Mouse (Mus musculus) ovary, adult 18-20 months (tissue): ENCODE measurements around the gene Supt4a.

Experiments used
- DNase-seq: peaks from one replicate; pipeline ENCODE4 v3.0.0; 2022; ENCODE audit warnings: low spot score, mixed read lengths

Gene Supt4a

DNA sequence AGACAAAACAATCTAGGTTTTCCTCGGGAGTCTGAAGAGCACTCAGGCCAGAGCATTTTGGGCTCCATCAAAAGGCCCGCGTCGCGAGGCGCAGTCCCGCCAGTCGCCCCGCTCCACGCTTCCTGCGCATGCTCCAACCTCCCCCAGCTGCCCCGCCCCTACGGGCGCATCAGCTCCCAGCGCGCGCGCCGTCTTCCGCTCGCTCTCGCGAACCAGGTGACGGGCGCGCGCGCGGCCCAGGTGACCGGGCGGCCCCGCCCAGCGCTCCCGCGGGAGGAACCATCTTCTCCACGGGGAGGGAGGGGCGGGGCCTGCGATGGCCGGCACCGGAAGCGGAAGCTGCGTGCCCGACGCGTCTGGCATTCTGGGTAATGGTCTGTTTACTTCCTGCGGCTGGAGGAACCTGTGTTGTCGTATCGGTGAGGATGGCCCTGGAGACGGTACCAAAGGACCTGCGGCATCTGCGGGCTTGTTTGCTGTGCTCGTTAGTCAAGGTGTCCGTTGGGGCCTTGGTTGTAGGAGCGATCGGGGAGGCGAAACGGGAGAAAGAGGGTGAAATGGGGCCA is at the start of gene Supt4a:
TSS of gene Supt4a (plus strand) at position 378 of the 566 bp plus-strand sequence.
- DNase-seq, result peak; percentile 90

- DNase-seq, result no peak
Measured at GRCm38 (mm10) chr11:87688478-87689203, 48.7 kb upstream of the Supt4a start.

DNA sequence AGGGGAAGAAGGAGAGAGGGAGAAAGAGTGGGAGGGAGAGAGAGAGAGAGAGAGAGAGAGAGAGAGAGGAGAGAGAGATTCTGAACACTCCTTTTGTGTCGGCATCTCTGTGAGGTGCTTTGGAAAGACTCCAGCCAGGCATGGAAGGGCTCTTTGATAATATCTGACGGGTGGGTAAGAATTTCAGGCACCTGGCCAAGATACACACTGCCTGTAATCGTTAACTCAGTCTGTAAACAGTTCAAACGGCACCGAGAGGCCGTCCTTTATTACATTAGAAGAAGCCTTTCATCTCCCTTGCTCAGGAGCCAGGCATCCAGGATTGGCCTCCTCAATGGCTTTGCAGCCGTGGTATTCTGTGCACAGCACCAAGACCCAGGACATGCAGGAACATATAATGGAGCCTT is 47.9 kb upstream of the Supt4a start:
- DNase-seq, result peak; percentile 34

DNA sequence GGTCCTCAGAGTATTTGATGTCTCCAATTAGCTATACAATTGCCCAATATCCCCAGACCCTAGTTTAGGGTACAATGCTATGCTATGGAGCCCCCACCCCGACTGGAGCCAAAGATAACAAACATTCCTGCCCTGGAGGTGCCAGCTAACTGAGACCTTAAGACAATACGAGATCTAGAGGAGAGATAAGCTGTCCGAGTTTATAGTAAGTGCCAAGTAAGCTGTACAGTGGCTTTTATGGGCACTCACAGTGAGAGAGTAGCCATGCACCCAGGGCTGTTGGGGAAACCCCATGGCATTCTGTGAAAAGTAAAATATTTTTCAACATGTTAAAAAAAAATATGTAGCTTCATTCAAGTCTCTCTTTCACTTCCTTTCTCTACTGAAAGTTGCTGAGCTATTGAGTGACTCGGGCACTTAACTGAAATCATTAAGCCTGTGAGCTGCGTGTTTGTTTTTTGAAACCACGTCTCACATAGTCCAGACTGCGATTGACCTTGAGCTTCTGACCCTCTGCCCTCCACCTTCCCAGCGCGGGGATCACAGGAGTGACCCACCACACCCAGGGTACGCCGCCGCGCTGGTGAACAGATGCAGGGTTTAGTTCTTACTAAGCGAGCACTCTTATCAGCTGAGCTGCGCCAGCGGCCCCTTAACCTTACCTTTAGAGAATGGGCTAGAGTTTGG is 47.2 kb upstream of the Supt4a start:
- DNase-seq, result no peak

- DNase-seq, result no peak
Measured at GRCm38 (mm10) chr11:87697131-87697682, 40.1 kb upstream of the Supt4a start.

GRCm38 (mm10) chr11:87698126-87698525 is 39.2 kb upstream of the Supt4a start:
- DNase-seq, result no peak

- no peak for DNase-seq
Measured at GRCm38 (mm10) chr11:87701108-87701507, 36.2 kb upstream of the Supt4a start.

DNA sequence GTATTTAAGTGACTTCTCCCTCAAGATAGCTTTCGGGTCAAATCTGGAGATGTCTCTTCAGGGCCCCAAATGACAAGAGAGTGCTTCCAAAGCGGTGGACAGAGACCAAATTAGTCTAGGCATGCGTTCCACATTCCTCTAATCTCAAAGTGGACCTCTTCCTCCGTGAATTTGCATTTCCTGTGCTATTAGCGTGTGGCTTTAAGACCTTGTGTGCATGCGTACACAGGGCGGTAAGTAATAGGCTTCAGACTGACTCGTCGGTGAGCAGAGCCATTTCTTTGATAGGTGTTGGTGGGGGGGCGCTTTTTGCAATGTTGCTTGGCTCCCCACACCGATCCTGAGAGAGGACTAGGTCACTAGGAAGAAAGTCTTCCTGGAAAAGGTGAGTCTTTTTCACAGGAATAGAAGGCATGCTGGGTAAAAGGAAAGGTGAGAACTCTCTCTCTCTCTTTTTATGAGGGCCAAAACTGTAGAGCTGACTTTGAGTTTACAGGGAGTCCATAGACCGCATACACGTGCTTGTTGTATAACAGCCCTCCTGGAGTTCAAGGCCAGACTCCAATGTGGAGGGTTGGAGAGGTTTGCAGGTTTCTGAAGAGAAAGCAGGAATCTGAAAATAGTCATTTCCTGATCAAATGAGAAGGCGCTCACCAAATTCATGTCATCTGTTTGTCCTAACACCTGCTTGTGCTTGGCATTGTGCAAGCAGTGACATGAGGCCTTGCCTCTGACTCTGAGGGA is 35.3 kb upstream of the Supt4a start:
- no peak for DNase-seq

- no peak for DNase-seq
Measured at GRCm38 (mm10) chr11:87703654-87704053, 33.7 kb upstream of the Supt4a start.

GRCm38 (mm10) chr11:87704289-87704688 is 33.1 kb upstream of the Supt4a start:
- DNase-seq, result no peak

- no peak for DNase-seq
Measured at GRCm38 (mm10) chr11:87707570-87707969, 29.8 kb upstream of the Supt4a start.

- no peak for DNase-seq
Measured at GRCm38 (mm10) chr11:87708979-87709378, 28.4 kb upstream of the Supt4a start.

DNA sequence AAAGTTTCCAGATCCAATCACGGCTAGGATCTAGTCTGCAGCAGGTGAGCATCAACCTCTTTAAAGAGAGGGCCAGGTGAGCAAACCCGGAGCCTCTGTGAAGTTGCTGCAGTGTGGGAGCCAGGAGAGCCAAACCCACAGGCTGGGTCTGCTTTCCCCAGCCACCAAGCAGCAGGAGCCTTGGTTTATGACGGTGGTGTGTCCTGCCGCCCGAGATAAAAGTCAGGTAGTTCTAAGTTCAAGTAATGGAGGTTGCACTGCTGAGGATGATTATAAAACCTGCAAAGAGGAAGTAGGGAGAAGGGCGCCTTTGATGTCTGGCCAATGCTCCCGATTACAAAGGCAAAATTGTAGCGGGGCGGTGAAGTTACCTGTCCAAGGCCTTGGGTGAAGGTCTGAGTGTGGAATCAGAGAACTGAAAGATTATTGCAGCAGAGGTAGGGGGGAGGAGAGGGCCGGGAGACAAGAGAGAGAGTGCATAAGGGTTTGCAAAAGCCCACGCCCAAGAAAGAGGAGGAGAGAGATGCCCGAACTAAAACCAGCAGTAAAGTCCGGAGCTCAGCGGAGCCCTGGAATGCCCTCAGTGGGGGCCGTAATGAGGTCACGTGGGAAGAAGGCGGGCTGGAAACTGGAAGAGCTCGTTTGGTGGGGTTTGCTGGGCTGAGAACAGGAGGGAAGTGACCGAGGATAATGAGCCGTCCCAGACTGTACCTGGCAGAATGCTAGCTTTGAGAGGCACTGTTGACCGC is 27.7 kb upstream of the Supt4a start:
- DNase-seq, result peak; percentile 32

GRCm38 (mm10) chr11:87710262-87710615 is 27.1 kb upstream of the Supt4a start:
- no peak for DNase-seq

- no peak for DNase-seq
Measured at GRCm38 (mm10) chr11:87712188-87712587, 25.2 kb upstream of the Supt4a start.

GRCm38 (mm10) chr11:87715999-87716398 is 21.4 kb upstream of the Supt4a start:
- DNase-seq, result no peak

DNA sequence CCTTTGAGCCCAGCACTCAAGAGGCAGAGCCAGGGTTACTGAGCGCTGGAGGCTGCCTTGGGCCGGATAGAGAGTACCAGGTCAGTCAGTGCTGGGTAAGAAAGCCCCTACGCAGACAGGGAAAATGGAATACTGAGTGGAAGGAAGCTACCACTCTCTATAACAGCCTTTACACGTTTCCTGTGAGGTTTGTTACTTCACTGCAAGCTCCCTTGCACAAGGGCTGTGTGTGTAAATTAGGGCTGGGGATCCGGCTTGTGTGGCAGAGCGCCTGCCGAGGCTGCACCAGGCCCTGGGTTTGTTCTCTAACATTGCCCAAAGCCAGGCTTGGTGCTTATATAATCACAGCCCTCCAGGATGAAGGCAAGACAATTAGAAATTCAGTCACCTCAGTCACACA is 17.8 kb upstream of the Supt4a start:
- no peak for DNase-seq

- no peak for DNase-seq
Measured at GRCm38 (mm10) chr11:87720324-87720723, 17.0 kb upstream of the Supt4a start.

- no peak for DNase-seq
Measured at GRCm38 (mm10) chr11:87720839-87721238, 16.5 kb upstream of the Supt4a start.

DNA sequence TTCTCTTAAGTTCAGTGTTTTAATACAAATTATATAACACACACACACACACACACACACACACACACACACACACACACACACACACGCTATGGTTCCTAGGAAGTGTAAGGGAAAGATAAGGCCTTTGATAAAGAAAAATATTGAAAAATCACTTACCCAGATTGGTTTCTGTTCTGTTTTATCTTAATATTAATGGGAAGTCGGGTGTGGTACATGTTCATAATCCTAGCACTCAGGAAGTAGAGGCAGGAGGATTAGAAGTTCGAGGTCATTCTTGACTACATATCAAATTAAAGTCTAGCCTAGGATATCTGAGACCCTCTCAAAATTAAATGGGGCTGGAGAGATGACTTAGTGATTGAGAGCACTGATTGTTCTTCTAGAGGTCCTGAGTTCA is 15.2 kb upstream of the Supt4a start:
- no peak for DNase-seq

DNA sequence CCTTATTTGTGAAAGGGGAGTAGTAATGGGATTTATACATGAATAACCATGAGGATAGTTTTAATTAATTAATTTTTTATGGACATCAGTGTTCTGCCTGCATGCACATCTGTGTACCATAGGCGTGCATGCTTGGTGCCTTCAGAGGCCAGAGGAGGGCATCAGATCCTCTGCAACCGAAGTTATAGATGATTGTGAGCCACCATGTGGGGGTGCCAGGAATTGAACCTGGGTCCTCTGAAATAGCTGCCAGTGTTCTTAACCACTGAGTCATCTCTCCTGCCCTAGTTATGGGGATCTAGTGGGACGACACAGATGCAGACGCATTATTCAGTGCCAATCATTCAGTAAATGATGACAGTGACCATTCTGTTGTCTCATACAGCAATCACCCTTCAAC is 14.5 kb upstream of the Supt4a start:
- DNase-seq, result no peak

DNA sequence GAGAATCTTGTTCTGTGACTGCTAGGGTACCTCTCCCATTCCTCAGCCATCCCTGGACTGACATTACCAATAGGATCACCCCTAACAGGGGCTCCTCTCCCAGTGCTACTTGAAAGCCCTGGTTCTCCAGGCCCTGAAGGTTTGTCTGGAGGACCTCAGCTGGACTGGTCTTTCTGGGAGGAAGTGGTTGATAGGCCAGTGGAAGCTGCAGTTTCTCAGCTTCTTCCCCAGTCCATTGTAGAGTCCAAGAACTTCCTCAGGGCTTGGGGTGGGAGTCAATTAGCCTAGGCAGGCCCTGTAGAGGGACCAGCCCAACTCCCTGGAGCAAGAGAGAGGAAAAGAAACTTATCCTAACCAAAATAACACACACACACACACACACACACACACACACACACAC is 11.8 kb upstream of the Supt4a start:
- DNase-seq, result no peak
